In genomic region chr17:85748649-85749081, GRCm38 (mm10) we compare ENCODE assay signal across 10 mouse cellular contexts.
DNase-seq lines count a peak whose midpoint lies in the region; ATAC-seq and TF ChIP-seq lines count a peak whose summit lies in the region.
"Had no signal": no experiment of that assay in that cellular context is flagged by ENCODE, and none has a peak within 500 bp of the region (broad histone marks: within the 10 kb centered on the region; RNA-seq: fewer than 3 reads in every experiment).

No protein-coding gene starts in this region.

- H3K9me3 ChIP-seq in kidney, embryonic 14.5 days (ENCODE audit: control insufficient read depth, low read length) = peaks cover 4% of the 10 kb centered on the region
- no peaks in the 10 kb centered on the region for H3K9me3 ChIP-seq in forebrain, embryonic 11.5 days (ENCODE audit: control insufficient read depth, low read length)
- no peaks in the 10 kb centered on the region for H3K9me3 ChIP-seq in limb, embryonic 11.5 days (ENCODE audit: control insufficient read depth, low read length)
- H3K9me3 ChIP-seq in neural tube, embryonic 13.5 days = 0 out of 2 replicates have a peak, but pooled peaks cover 4% of the 10 kb centered on the region
- H3K9me3 ChIP-seq: liver, embryonic 13.5 days had no signal

- ATAC-seq in kidney, embryonic 14.5 days (ENCODE audit: low FRiP score, low TSS enrichment) = peak; percentile 89
- peak; percentile 67 for ATAC-seq in forebrain, embryonic 11.5 days (replicated peaks; ENCODE audit: low FRiP score)
- ATAC-seq in limb, embryonic 11.5 days (ENCODE audit: insufficient number of reproducible peaks, low FRiP score, low TSS enrichment, low read depth) = peak; percentile 87; the same call in 1 of the 2 replicates
- peak; percentile 89 for ATAC-seq in neural tube, embryonic 13.5 days (ENCODE audit: low read depth)

- H3K27me3 ChIP-seq in kidney, embryonic 14.5 days (ENCODE audit: control insufficient read depth, insufficient read depth, low read length) = no peaks in the 10 kb centered on the region
- no peaks in the 10 kb centered on the region for H3K27me3 ChIP-seq in forebrain, embryonic 11.5 days (ENCODE audit: control insufficient read depth, insufficient read depth, low read length)
- H3K27me3 ChIP-seq in limb, embryonic 11.5 days (ENCODE audit: control insufficient read depth, insufficient read depth, low read length) = no peaks in the 10 kb centered on the region
- H3K27me3 ChIP-seq in neural tube, embryonic 13.5 days = peaks cover 52% of the 10 kb centered on the region

- peak overlapping the region; percentile 13; the same call in 1 of the 2 replicates for H3K4me3 ChIP-seq in kidney, embryonic 14.5 days (ENCODE audit: low read length)
- no peak overlapping the region for H3K4me3 ChIP-seq in forebrain, embryonic 11.5 days (ENCODE audit: low read depth, low read length)
- no peak overlapping the region for H3K4me3 ChIP-seq in limb, embryonic 11.5 days (ENCODE audit: low read depth, low read length)
- H3K4me3 ChIP-seq in neural tube, embryonic 13.5 days = no peak overlapping the region
- H3K4me3 ChIP-seq in layer of hippocampus, adult 2 months = no peak overlapping the region
- H3K4me3 ChIP-seq: liver, embryonic 13.5 days had no signal

- peak overlapping the region; percentile 36 for H3K4me2 ChIP-seq in kidney, embryonic 14.5 days (replicated peaks; ENCODE audit: low read depth, low read length)
- H3K4me2 ChIP-seq in forebrain, embryonic 11.5 days (ENCODE audit: low read depth, low read length, severe bottlenecking) = 0 out of 2 replicates have a peak overlapping the region, but pooled peaks have one; percentile 13
- H3K4me2 ChIP-seq in limb, embryonic 11.5 days (ENCODE audit: low read depth, severe bottlenecking) = peak overlapping the region; percentile 28; the same call in 1 of the 2 replicates
- H3K4me2 ChIP-seq in neural tube, embryonic 13.5 days = peak overlapping the region; percentile 39
- H3K4me2 ChIP-seq: liver, embryonic 13.5 days had no signal

- TF ChIP-seq CTCF in layer of hippocampus, adult 2 months (conservative IDR thresholded peaks at IDR 0.05) = no peak

- H3K36me3 ChIP-seq in kidney, embryonic 14.5 days (ENCODE audit: control insufficient read depth, insufficient read depth, low read length) = no peaks in the 10 kb centered on the region
- no peaks in the 10 kb centered on the region for H3K36me3 ChIP-seq in forebrain, embryonic 11.5 days (ENCODE audit: control insufficient read depth, insufficient read depth, low read length)
- no peaks in the 10 kb centered on the region for H3K36me3 ChIP-seq in limb, embryonic 11.5 days (ENCODE audit: control insufficient read depth, insufficient read depth, low read length)
- H3K36me3 ChIP-seq in neural tube, embryonic 13.5 days = no peaks in the 10 kb centered on the region
- H3K36me3 ChIP-seq: liver, embryonic 13.5 days had no signal

- WGBS in kidney, embryonic 14.5 days = 5% methylated on average over 10 of the region's 10 CpGs
- 18% methylated on average over 10 of the region's 10 CpGs for WGBS in forebrain, embryonic 11.5 days
- 17% methylated on average over 10 of the region's 10 CpGs for WGBS in limb, embryonic 11.5 days
- 6% methylated on average over 10 of the region's 10 CpGs for WGBS in neural tube, embryonic 13.5 days

- peak overlapping the region; percentile 69; the same call in 1 of the 2 replicates for H3K27ac ChIP-seq in kidney, embryonic 14.5 days (ENCODE audit: low read depth, low read length)
- H3K27ac ChIP-seq in forebrain, embryonic 11.5 days (ENCODE audit: low read depth, low read length) = no peak overlapping the region
- no peak overlapping the region for H3K27ac ChIP-seq in limb, embryonic 11.5 days (replicated peaks; ENCODE audit: low read depth, low read length)
- 0 out of 2 replicates have a peak overlapping the region, but pooled peaks have one; percentile 29 for H3K27ac ChIP-seq in neural tube, embryonic 13.5 days (replicated peaks)
- H3K27ac ChIP-seq in layer of hippocampus, adult 2 months = no peak overlapping the region
- H3K27ac ChIP-seq: liver, embryonic 13.5 days had no signal

- H3K9ac ChIP-seq in kidney, embryonic 14.5 days (ENCODE audit: low read depth, low read length) = 0 out of 2 replicates have a peak overlapping the region, but pooled peaks have one; percentile 23
- H3K9ac ChIP-seq in forebrain, embryonic 11.5 days (ENCODE audit: low read length) = no peak overlapping the region
- no peak overlapping the region; the same call in 1 of the 2 replicates for H3K9ac ChIP-seq in limb, embryonic 11.5 days (ENCODE audit: low read length)
- 0 out of 2 replicates have a peak overlapping the region, but pooled peaks have one; percentile 38 for H3K9ac ChIP-seq in neural tube, embryonic 13.5 days
- H3K9ac ChIP-seq: liver, embryonic 13.5 days had no signal

- no peak for DNase-seq in kidney, adult 18-20 months
- DNase-seq in forebrain, embryonic 11.5 days (ENCODE audit: low spot score) = peak; percentile 59
- peak; percentile 61 for DNase-seq in limb, embryonic 11.5 days (ENCODE audit: low spot score)
- DNase-seq in urinary bladder, postnatal 10 days (ENCODE audit: low spot score) = no peak
- no peak for DNase-seq in right cerebral cortex, postnatal 36 days (ENCODE audit: low spot score in 2 of 2)
- DNase-seq in layer of hippocampus, adult 2 months (ENCODE audit: low spot score in 2 of 2) = no peak
- DNase-seq: liver, embryonic 13.5 days; right cerebral cortex, postnatal 25 days had no signal

- H3K4me1 ChIP-seq in kidney, embryonic 14.5 days (ENCODE audit: control insufficient read depth, insufficient read depth, low read length) = no peaks in the 10 kb centered on the region; the same call in 1 of the 2 replicates
- no peaks in the 10 kb centered on the region; the same call in 1 of the 2 replicates for H3K4me1 ChIP-seq in forebrain, embryonic 11.5 days (replicated peaks; ENCODE audit: control insufficient read depth, insufficient read depth, low read length)
- peaks cover 10% of the 10 kb centered on the region for H3K4me1 ChIP-seq in limb, embryonic 11.5 days (ENCODE audit: control insufficient read depth, insufficient read depth, low read length)
- H3K4me1 ChIP-seq in neural tube, embryonic 13.5 days (replicated peaks) = peaks cover 22% of the 10 kb centered on the region
- H3K4me1 ChIP-seq: liver, embryonic 13.5 days had no signal

Comparison
In these comparisons a context has a peak if more than half of its experiments do, and no peak if none do; other contexts are left out.
1. H3K27ac ChIP-seq: peak in kidney, embryonic 14.5 days (single experiment) and neural tube, embryonic 13.5 days (single experiment); none in forebrain, embryonic 11.5 days (single experiment), limb, embryonic 11.5 days (single experiment) and layer of hippocampus, adult 2 months (single experiment).
2. H3K9ac ChIP-seq: peak in kidney, embryonic 14.5 days (single experiment) and neural tube, embryonic 13.5 days (single experiment); none in forebrain, embryonic 11.5 days (single experiment) and limb, embryonic 11.5 days (single experiment).
3. DNase-seq: peak in forebrain, embryonic 11.5 days (single experiment) and limb, embryonic 11.5 days (single experiment); none in kidney, adult 18-20 months (single experiment), urinary bladder, postnatal 10 days (single experiment), right cerebral cortex, postnatal 36 days (0 of 2) and layer of hippocampus, adult 2 months (0 of 2).
4. Peak in every context shown above with its lines, with median percentiles within 50 percentile points of each other: ATAC-seq and H3K4me2 ChIP-seq.